Mouse (Mus musculus): Measurements from ENCODE around the gene Wasf2. TPM values are rescaled to one million over a fixed set of nuclear protein-coding genes. Genes with fewer than 3 reads are reported as not detected.

The Wasf2 gene
- polyA plus RNA-seq, 1 experiment, result 50.3 TPM

- no peak for TF ChIP-seq GATA1 (IDR thresholded peaks at IDR 0.05; ENCODE audit: low read length)
Observed at GRCm38 (mm10) chr4:133213661-133214060, 83.4 kb downstream of the Wasf2 start.

GRCm38 (mm10) chr4:133217641-133218040 is 87.3 kb downstream of the Wasf2 start:
- TF ChIP-seq GATA1 (IDR thresholded peaks at IDR 0.05; ENCODE audit: low read length), result no peak

- TF ChIP-seq GATA1 (IDR thresholded peaks at IDR 0.05; ENCODE audit: low read length), result no peak
Observed at GRCm38 (mm10) chr4:133218745-133219144, 88.4 kb downstream of the Wasf2 start.

GRCm38 (mm10) chr4:133220656-133221055 is 90.4 kb downstream of the Wasf2 start:
- TF ChIP-seq GATA1 (IDR thresholded peaks at IDR 0.05; ENCODE audit: low read length), result no peak

GRCm38 (mm10) chr4:133221701-133222100 is 91.4 kb downstream of the Wasf2 start:
- no peak for TF ChIP-seq GATA1 (IDR thresholded peaks at IDR 0.05; ENCODE audit: low read length)

GRCm38 (mm10) chr4:133223875-133224274 is 93.6 kb downstream of the Wasf2 start:
- TF ChIP-seq GATA1 (IDR thresholded peaks at IDR 0.05; ENCODE audit: low read length), result no peak

- TF ChIP-seq GATA1 (IDR thresholded peaks at IDR 0.05; ENCODE audit: low read length), result no peak
Observed at GRCm38 (mm10) chr4:133226073-133226472, 95.8 kb downstream of the Wasf2 start.

GRCm38 (mm10) chr4:133227636-133228035 is 97.3 kb downstream of the Wasf2 start:
- TF ChIP-seq GATA1 (IDR thresholded peaks at IDR 0.05; ENCODE audit: low read length), result no peak

- no peak for TF ChIP-seq GATA1 (IDR thresholded peaks at IDR 0.05; ENCODE audit: low read length)
Observed at GRCm38 (mm10) chr4:133229582-133229981, 99.3 kb downstream of the Wasf2 start.

GRCm38 (mm10) chr4:133233285-133233976 is 103.1 kb downstream of the Wasf2 start:
- no peak for TF ChIP-seq GATA1 (IDR thresholded peaks at IDR 0.05; ENCODE audit: low read length)

- TF ChIP-seq GATA1 (IDR thresholded peaks at IDR 0.05; ENCODE audit: low read length), result no peak
Observed at GRCm38 (mm10) chr4:133234771-133235170, 104.5 kb downstream of the Wasf2 start.

GRCm38 (mm10) chr4:133235415-133235814 is 105.1 kb downstream of the Wasf2 start:
- TF ChIP-seq GATA1 (IDR thresholded peaks at IDR 0.05; ENCODE audit: low read length), result no peak

- TF ChIP-seq GATA1 (IDR thresholded peaks at IDR 0.05; ENCODE audit: low read length), result peak; percentile 34
Observed at GRCm38 (mm10) chr4:133237911-133238310, 107.6 kb downstream of the Wasf2 start.

GRCm38 (mm10) chr4:133240490-133240921 is 110.2 kb downstream of the Wasf2 start, which contains the start of gene Map3k6:
Gene Map3k6 (plus strand): TSS chr4:133240818.
- no peak for TF ChIP-seq GATA1 (IDR thresholded peaks at IDR 0.05; ENCODE audit: low read length)

GRCm38 (mm10) chr4:133240934-133241908 is 110.9 kb downstream of the Wasf2 start:
- TF ChIP-seq GATA1 (IDR thresholded peaks at IDR 0.05; ENCODE audit: low read length), result no peak

GRCm38 (mm10) chr4:133241910-133242309 is 111.6 kb downstream of the Wasf2 start:
- no peak for TF ChIP-seq GATA1 (IDR thresholded peaks at IDR 0.05; ENCODE audit: low read length)

Measured in G1E-ER4 (cell line).